ENCODE assay signal across 8 mouse cellular contexts in genomic region chr11:69922012-69922756, GRCm38 (mm10). TPM values are rescaled to one million over a fixed set of nuclear protein-coding genes. Genes with fewer than 3 reads are reported as not detected.
DNase-seq lines count a peak whose midpoint lies in the region; ATAC-seq lines count a peak whose summit lies in the region.

No protein-coding gene starts in this region.

- peak overlapping the region; percentile 46 for H3K9ac ChIP-seq in embryonic facial prominence, embryonic 15.5 days
- peak overlapping the region; percentile 52 for H3K9ac ChIP-seq in limb, embryonic 15.5 days

- H3K4me2 ChIP-seq in embryonic facial prominence, embryonic 15.5 days (replicated peaks): peak overlapping the region; percentile 56
- peak overlapping the region; percentile 60 for H3K4me2 ChIP-seq in limb, embryonic 15.5 days

- H3K36me3 ChIP-seq in embryonic facial prominence, embryonic 15.5 days: peaks cover 22% of the 10 kb centered on the region
- peaks cover 19% of the 10 kb centered on the region for H3K36me3 ChIP-seq in limb, embryonic 15.5 days

- peak; percentile 31 for DNase-seq in embryo, embryonic 11 days
- DNase-seq in embryo, embryonic 10 days (ENCODE audit: low spot score): no peak
- DNase-seq in 3134 (ENCODE audit: extremely low read depth, insufficient read length, low spot score) (peak; percentile 36), MN1 (ENCODE audit: low spot score) (no peak)
- DNase-seq in spleen, adult 18-20 months: no peak
- DNase-seq in thymus, postnatal 4 days: no peak

- ATAC-seq in embryonic facial prominence, embryonic 15.5 days (ENCODE audit: insufficient number of reproducible peaks, low FRiP score, low TSS enrichment, low read depth): no peak
- peak; percentile 4; the same call in 1 of the 2 replicates for ATAC-seq in limb, embryonic 15.5 days (ENCODE audit: insufficient number of reproducible peaks, low FRiP score, low TSS enrichment, low read depth)

- H3K4me1 ChIP-seq in embryonic facial prominence, embryonic 15.5 days: peaks cover 16% of the 10 kb centered on the region
- H3K4me1 ChIP-seq in limb, embryonic 15.5 days: peaks cover 20% of the 10 kb centered on the region

- no peaks in the 10 kb centered on the region for H3K27me3 ChIP-seq in embryonic facial prominence, embryonic 15.5 days
- no peaks in the 10 kb centered on the region for H3K27me3 ChIP-seq in limb, embryonic 15.5 days

- peak overlapping the region; percentile 95 for H3K4me3 ChIP-seq in embryonic facial prominence, embryonic 15.5 days (replicated peaks)
- peak overlapping the region; percentile 94 for H3K4me3 ChIP-seq in limb, embryonic 15.5 days

- WGBS in embryonic facial prominence, embryonic 15.5 days: 2% methylated on average over 12 of the region's 12 CpGs
- 3% methylated on average over 12 of the region's 12 CpGs for WGBS in limb, embryonic 15.5 days

- H3K9me3 ChIP-seq in embryonic facial prominence, embryonic 15.5 days (replicated peaks): no peaks in the 10 kb centered on the region
- H3K9me3 ChIP-seq in limb, embryonic 15.5 days: no peaks in the 10 kb centered on the region

- H3K27ac ChIP-seq in embryonic facial prominence, embryonic 15.5 days (replicated peaks): peak overlapping the region; percentile 99
- H3K27ac ChIP-seq in limb, embryonic 15.5 days: peak overlapping the region; percentile 99

RNA-seq across cellular contexts. Expression of gene Eif5a, which starts 0.4 kb away (rescaled TPM):
- 1,531 and 1,570 TPM in 2 replicates for polyA plus RNA-seq in embryonic facial prominence, embryonic 15.5 days (2015; fragmentation: Nextera tagmentation; extraction: Ambion mirVana)
- polyA plus RNA-seq in limb, embryonic 15.5 days (2015; fragmentation: Nextera tagmentation; extraction: Ambion mirVana): 1,601 and 1,681 TPM in 2 replicates

RNA-seq across cellular contexts. Expression of gene Gps2, which starts 8.5 kb away (rescaled TPM):
- 84.5 and 85.1 TPM in 2 replicates for polyA plus RNA-seq in embryonic facial prominence, embryonic 15.5 days (2015; fragmentation: Nextera tagmentation; extraction: Ambion mirVana)
- polyA plus RNA-seq in limb, embryonic 15.5 days (2015; fragmentation: Nextera tagmentation; extraction: Ambion mirVana): 71.5 and 77.1 TPM in 2 replicates

RNA-seq across cellular contexts. Expression of gene Ybx2, which starts 13.4 kb away (rescaled TPM):
- polyA plus RNA-seq in embryonic facial prominence, embryonic 15.5 days (2015; fragmentation: Nextera tagmentation; extraction: Ambion mirVana): 2.7 and 6.2 TPM in 2 replicates
- 3.6 and 4.6 TPM in 2 replicates for polyA plus RNA-seq in limb, embryonic 15.5 days (2015; fragmentation: Nextera tagmentation; extraction: Ambion mirVana)

RNA-seq across cellular contexts. Expression of gene Neurl4, which starts 21.3 kb away (rescaled TPM):
- polyA plus RNA-seq in embryonic facial prominence, embryonic 15.5 days (2015; fragmentation: Nextera tagmentation; extraction: Ambion mirVana): 7.8 and 8.5 TPM in 2 replicates
- polyA plus RNA-seq in limb, embryonic 15.5 days (2015; fragmentation: Nextera tagmentation; extraction: Ambion mirVana): 7.1 and 7.3 TPM in 2 replicates

RNA-seq across cellular contexts. Expression of gene 2810408A11Rik, which starts 21.4 kb away (rescaled TPM):
- polyA plus RNA-seq in embryonic facial prominence, embryonic 15.5 days (2015; fragmentation: Nextera tagmentation; extraction: Ambion mirVana): 8.7 and 9.4 TPM in 2 replicates
- polyA plus RNA-seq in limb, embryonic 15.5 days (2015; fragmentation: Nextera tagmentation; extraction: Ambion mirVana): 7.6 and 8.4 TPM in 2 replicates

Comparison
In these comparisons a context has a peak if more than half of its experiments do, and no peak if none do; other contexts are left out.
1. DNase-seq: peak in embryo, embryonic 11 days (single experiment) and 3134 (single experiment); none in embryo, embryonic 10 days (single experiment), spleen, adult 18-20 months (0 of 2), MN1 (single experiment) and thymus, postnatal 4 days (single experiment).